Mouse (Mus musculus) heart, embryonic 14.5 days (tissue): Measurements from ENCODE around the gene Herpud2. TPM values are rescaled to one million over a fixed set of nuclear protein-coding genes. Genes with fewer than 3 reads are reported as not detected.
"Not testable (repeated sequence)": the region's sequence is repeated elsewhere in the genome, so short reads cannot be mapped to it uniquely, and the experiment has no call there.

Experiments
- ATAC-seq: fragments of 200-750 bp; cut with Nextera tagmentation; 2 replicates; pipeline ENCODE4 v1.8.0; 2017; ENCODE audit warnings: low read depth, moderate TSS enrichment; ENCODE audit not compliant: insufficient number of reproducible peaks, insufficient read depth, low FRiP score
- H3K27ac ChIP-seq, 2 experiments: fragments of 200-500 bp in 1 of 2; fragments of 300-500 bp in 1 of 2; sonication (generic) in 1 of 2; replicated peaks in 1 of 2; 2 replicates each; pipeline ENCODE4 v1.5.1; 2012 to 2014; ENCODE audit warnings: low read depth in 2 of 2, low read length in 2 of 2, control low read depth in 1 of 2, mild to moderate bottlenecking in 1 of 2, mixed read lengths in 1 of 2; ENCODE audit not compliant: control insufficient read depth in 1 of 2, insufficient read depth in 1 of 2
- H3K27me3 ChIP-seq: fragments of 300-500 bp; sonication (generic); 2 replicates; pipeline ENCODE4 v1.6.1; 2014; ENCODE audit warnings: mild to moderate bottlenecking, low read length, control low read depth; ENCODE audit not compliant: control insufficient read depth, insufficient read depth
- H3K36me3 ChIP-seq: fragments of 300-500 bp; sonication (generic); 2 replicates; pipeline ENCODE4 v1.6.1; 2014; ENCODE audit warnings: mild to moderate bottlenecking, control low read depth, low read length, mixed read lengths; ENCODE audit not compliant: control insufficient read depth, insufficient read depth
- H3K4me1 ChIP-seq, 2 experiments: fragments of 200-500 bp in 1 of 2; fragments of 300-500 bp in 1 of 2; sonication (generic) in 1 of 2; 2 replicates each; pipeline ENCODE4 v1.6.1; 2012 to 2014; ENCODE audit warnings: low read length in 2 of 2, control low read depth in 1 of 2, mixed read lengths in 1 of 2; ENCODE audit not compliant: control insufficient read depth in 2 of 2, insufficient read depth in 2 of 2
- H3K4me2 ChIP-seq: fragments of 300-500 bp; sonication (generic); 2 replicates; pipeline ENCODE4 v1.6.1; 2014; ENCODE audit warnings: mild to moderate bottlenecking, low read length
- H3K4me3 ChIP-seq, 2 experiments: fragments of 200-500 bp in 1 of 2; fragments of 300-500 bp in 1 of 2; sonication (generic) in 1 of 2; 2 replicates each; pipeline ENCODE4 v1.5.1; 2012 to 2014; ENCODE audit warnings: low read length in 2 of 2, mild to moderate bottlenecking in 2 of 2, control low read depth in 1 of 2, low read depth in 1 of 2, moderate library complexity in 1 of 2; ENCODE audit not compliant: control insufficient read depth in 1 of 2, insufficient read depth in 1 of 2
- H3K9ac ChIP-seq: fragments of 300-500 bp; sonication (generic); 2 replicates; pipeline ENCODE4 v1.6.1; 2014; ENCODE audit warnings: mild to moderate bottlenecking, low read length
- H3K9me3 ChIP-seq: fragments of 300-500 bp; sonication (generic); 2 replicates; pipeline ENCODE4 v1.6.1; 2016; ENCODE audit warnings: low read length, control low read depth; ENCODE audit not compliant: control insufficient read depth
- WGBS: fragments of 180-500 bp; shearing (Covaris S2); extraction: QIAGEN DNeasy Blood & Tissue Kit; methylation state at CpG from one replicate; pipeline ENCODE4 v1.1.7; 2014; 5-methylcytosine and 5-hydroxymethylcytosine counted together
- polyA plus RNA-seq: library from polyadenylated mRNA; unstranded; fragments of >200 nt; fragmentation: Nextera tagmentation; extraction: Ambion mirVana; gene quantifications from 2 replicates; pipeline ENCODE4 v1.2.1, GENCODE M21; 2014

Gene Herpud2
- polyA plus RNA-seq, 1 experiment from 2014 or later: 36.7 TPM

DNA sequence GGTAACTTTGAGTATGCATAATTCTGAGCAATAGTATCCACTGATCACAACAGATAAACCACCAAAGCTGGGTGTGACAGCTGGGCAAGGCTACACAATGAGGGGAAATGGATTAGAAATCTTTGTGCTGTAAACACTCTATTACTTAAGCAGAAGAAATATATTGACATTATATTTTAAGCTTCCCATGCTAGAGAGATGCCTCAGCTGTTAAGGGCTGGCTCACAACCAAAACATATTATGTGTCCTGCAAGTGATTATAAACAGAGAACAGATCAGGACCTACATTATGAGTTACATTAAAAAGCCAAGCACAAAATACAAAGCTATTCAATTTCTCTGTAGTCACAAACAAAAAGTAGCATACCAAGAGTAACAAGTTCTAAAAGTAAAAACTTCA, 19.4 kb downstream of the Herpud2 start:
- Histone ChIP-seq H3K9me3 (no peaks in the 10 kb centered on the region), H3K9ac (no peak overlapping the region), H3K4me1 (no peaks in the 10 kb centered on the region), H3K27me3 (no peaks in the 10 kb centered on the region), H3K4me3 (no peak overlapping the region), H3K4me2 (no peak overlapping the region), H3K36me3 (peaks cover 15% of the 10 kb centered on the region), H3K27ac (no peak overlapping the region)
- ATAC-seq: no peak

GRCm38 (mm10) chr9:25124048-25124447, 27.6 kb downstream of the Herpud2 start:
- WGBS: 77% methylated on average over 2 of the region's 2 CpGs
- H3K27ac ChIP-seq: no peak overlapping the region
- H3K4me2 ChIP-seq: no peak overlapping the region
- H3K9ac ChIP-seq: no peak overlapping the region
- ATAC-seq: no peak
- H3K4me3 ChIP-seq: no peak overlapping the region
- peaks cover 50% of the 10 kb centered on the region for H3K36me3 ChIP-seq
- H3K4me1 ChIP-seq: no peaks in the 10 kb centered on the region
- H3K9me3 ChIP-seq: no peaks in the 10 kb centered on the region
- no peaks in the 10 kb centered on the region for H3K27me3 ChIP-seq

DNA sequence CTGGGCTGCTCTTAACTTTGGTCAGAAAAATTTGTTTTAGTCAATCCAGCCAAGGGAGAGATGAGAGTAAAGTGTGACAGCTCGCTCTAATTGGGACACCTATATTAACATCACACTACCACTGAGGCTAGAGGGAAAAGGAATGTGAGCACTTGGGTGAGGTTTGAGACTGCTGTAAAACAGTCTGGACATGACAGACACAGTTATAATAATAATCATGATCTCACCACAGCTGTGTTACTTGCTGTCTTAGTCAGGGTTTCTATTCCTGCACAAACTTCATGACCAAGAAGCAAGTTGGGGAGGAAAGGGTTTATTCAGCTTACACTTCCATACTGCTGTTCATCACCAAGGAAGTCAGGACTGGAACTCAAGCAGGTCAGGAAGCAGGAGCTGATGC, 28.0 kb downstream of the Herpud2 start:
- peaks cover 55% of the 10 kb centered on the region for H3K36me3 ChIP-seq
- WGBS: 89% methylated on average over 1 of the region's 1 CpGs
- H3K27me3 ChIP-seq, H3K27ac ChIP-seq, ATAC-seq, H3K4me1 ChIP-seq, H3K4me2 ChIP-seq, H3K4me3 ChIP-seq, H3K9ac ChIP-seq, H3K9me3 ChIP-seq: not testable (repeated sequence)

DNA sequence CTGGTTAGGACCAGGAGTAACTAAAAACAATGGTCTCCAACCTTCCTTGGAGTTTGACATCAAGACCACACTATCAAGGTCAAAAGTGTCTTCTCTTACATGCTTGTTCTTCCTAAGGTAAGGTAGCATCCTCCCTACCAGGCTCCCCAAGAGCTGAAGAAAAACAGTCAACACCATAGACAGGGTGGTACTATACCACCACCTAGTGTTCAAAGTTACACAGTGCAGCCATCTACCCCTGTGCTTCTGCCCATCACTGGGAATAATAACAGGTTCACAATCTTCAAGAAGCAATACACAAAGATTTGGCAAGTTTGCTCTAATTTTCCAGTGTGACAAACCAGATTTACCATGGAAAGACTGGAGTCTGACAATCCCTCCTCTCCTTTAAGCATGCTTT, 47.0 kb downstream of the Herpud2 start:
- Histone ChIP-seq H3K27me3 (no peaks in the 10 kb centered on the region), H3K4me1 (peaks cover 0 to 8% of the 10 kb centered on the region in 2 experiments; a peak in 1 of 4 replicates), H3K4me2 (no peak overlapping the region), H3K36me3 (peaks cover 56% of the 10 kb centered on the region), H3K4me3 (no peak overlapping the region), H3K9me3 (peaks cover 10% of the 10 kb centered on the region; the same call in 1 of the 2 replicates), H3K27ac (no peak overlapping the region), H3K9ac (no peak overlapping the region)
- ATAC-seq: peak; percentile 50; the same call in 1 of the 2 replicates

GRCm38 (mm10) chr9:25102881-25103280, 48.7 kb downstream of the Herpud2 start:
- H3K9ac ChIP-seq: no peak overlapping the region
- ATAC-seq: no peak
- peaks cover 0 to 9% of the 10 kb centered on the region in 2 experiments; a peak in 1 of 4 replicates for H3K4me1 ChIP-seq
- peaks cover 42% of the 10 kb centered on the region for H3K36me3 ChIP-seq
- H3K27ac ChIP-seq: no peak overlapping the region
- no peak overlapping the region for H3K4me2 ChIP-seq
- WGBS: 89% methylated on average over 1 of the region's 1 CpGs
- no peak overlapping the region for H3K4me3 ChIP-seq
- H3K27me3 ChIP-seq: no peaks in the 10 kb centered on the region
- peaks cover 10% of the 10 kb centered on the region; the same call in 1 of the 2 replicates for H3K9me3 ChIP-seq

- H3K27me3 ChIP-seq: no peaks in the 10 kb centered on the region
- no peak overlapping the region for H3K4me2 ChIP-seq
- H3K36me3 ChIP-seq: no peaks in the 10 kb centered on the region
- no peak overlapping the region for H3K27ac ChIP-seq
- 76% methylated on average over 1 of the region's 1 CpGs for WGBS
- no peak overlapping the region for H3K9ac ChIP-seq
- no peaks in the 10 kb centered on the region for H3K4me1 ChIP-seq
- no peaks in the 10 kb centered on the region for H3K9me3 ChIP-seq
- no peak overlapping the region for H3K4me3 ChIP-seq
- ATAC-seq: no peak
Observed at GRCm38 (mm10) chr9:25090853-25091252, 60.8 kb downstream of the Herpud2 start.

- no peaks in the 10 kb centered on the region for H3K36me3 ChIP-seq
- no peak within 1 kb of the TSS for H3K9ac ChIP-seq
- H3K4me2 ChIP-seq: no peak within 1 kb of the TSS
- no peaks in the 10 kb centered on the region for H3K4me1 ChIP-seq
- H3K4me3 ChIP-seq: no peak within 1 kb of the TSS
- WGBS: 82% methylated on average over 2 of the region's 2 CpGs
- H3K27me3 ChIP-seq: no peaks in the 10 kb centered on the region
- ATAC-seq: no peak
- H3K27ac ChIP-seq: no peak within 1 kb of the TSS
- H3K9me3 ChIP-seq: no peaks in the 10 kb centered on the region
Observed at GRCm38 (mm10) chr9:25089122-25089521, 62.5 kb downstream of the Herpud2 start, which contains the start of gene Gm10181. Gene Gm10181 (plus strand): TSS chr9:25089422.

DNA sequence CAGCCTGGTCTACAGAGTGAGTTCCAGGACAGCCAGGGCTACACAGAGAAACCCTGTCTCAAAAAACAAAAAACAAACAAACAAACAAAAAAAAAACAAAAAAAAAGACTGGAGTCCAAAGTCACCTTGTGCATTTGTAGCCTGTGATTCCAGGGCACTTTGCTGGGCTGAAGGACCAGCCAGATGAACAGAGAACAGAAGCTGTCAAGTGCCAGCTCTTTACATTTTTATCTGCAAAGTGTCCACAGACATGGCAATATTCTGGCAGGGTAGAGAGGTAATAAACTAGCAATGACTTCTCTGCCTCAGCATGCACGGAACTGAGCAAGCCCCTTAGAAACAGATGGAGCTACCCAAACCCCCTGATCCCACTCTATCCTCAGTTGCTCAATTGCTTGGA, 75.1 kb downstream of the Herpud2 start:
- Histone ChIP-seq H3K9ac (no peak overlapping the region), H3K4me2 (peak overlapping the region; percentile 21; the same call in 1 of the 2 replicates), H3K4me1 (peaks cover 18 to 31% of the 10 kb centered on the region in 2 experiments), H3K4me3 (no peak overlapping the region), H3K27me3 (no peaks in the 10 kb centered on the region), H3K27ac (peak overlapping the region; percentile 40 to 90), H3K36me3 (no peaks in the 10 kb centered on the region), H3K9me3 (no peaks in the 10 kb centered on the region)
- ATAC-seq: peak; percentile 33; the same call in 1 of the 2 replicates
- 21% methylated on average over 1 of the region's 1 CpGs for WGBS
